Mouse (Mus musculus) NIH3T3 (cell line): ENCODE measurements around the gene Ddx4.

ENCODE experiments used
- DNase-seq: peaks from one replicate; pipeline ENCODE4 v3.0.0-alpha.2; 2012; ENCODE audit warnings: low read depth

Gene Ddx4

GRCm38 (mm10) chr13:112553304-112553703 lies 99.0 kb downstream of the Ddx4 start:
- DNase-seq, result no peak

GRCm38 (mm10) chr13:112551641-112552548 lies 100.4 kb downstream of the Ddx4 start:
- no peak for DNase-seq
